Mouse (Mus musculus) embryonic facial prominence, embryonic 15.5 days (tissue): ENCODE data around the gene Cd2. TPM values are rescaled to one million over a fixed set of nuclear protein-coding genes. Genes with fewer than 3 reads are reported as not detected.

Experiments used
- ATAC-seq: fragments of 200-750 bp; cut with Nextera tagmentation; 2 replicates; pipeline ENCODE4 v1.8.0; 2017; ENCODE audit warnings: low read depth, moderate TSS enrichment; ENCODE audit not compliant: insufficient number of reproducible peaks, low FRiP score, low TSS enrichment
- H3K27ac ChIP-seq: fragments of 300-500 bp; sonication (generic); replicated peaks from 2 replicates; pipeline ENCODE4 v1.5.1; 2015; ENCODE audit warnings: mild to moderate bottlenecking, inconsistent platforms
- H3K27me3 ChIP-seq: fragments of 300-500 bp; sonication (generic); 2 replicates; pipeline ENCODE4 v1.6.1; 2015; ENCODE audit warnings: inconsistent platforms
- H3K36me3 ChIP-seq: fragments of 300-500 bp; sonication (generic); 2 replicates; pipeline ENCODE4 v1.6.1; 2015; ENCODE audit warnings: mild to moderate bottlenecking, inconsistent platforms
- H3K4me1 ChIP-seq: fragments of 300-500 bp; sonication (generic); 2 replicates; pipeline ENCODE4 v1.6.1; 2015; ENCODE audit warnings: inconsistent platforms
- H3K4me2 ChIP-seq: fragments of 300-500 bp; sonication (generic); replicated peaks from 2 replicates; pipeline ENCODE4 v1.6.1; 2015; ENCODE audit warnings: mild to moderate bottlenecking, inconsistent platforms
- H3K4me3 ChIP-seq: fragments of 300-500 bp; sonication (generic); replicated peaks from 2 replicates; pipeline ENCODE4 v1.5.1; 2015; ENCODE audit warnings: mild to moderate bottlenecking, inconsistent platforms
- H3K9ac ChIP-seq: fragments of 300-500 bp; sonication (generic); 2 replicates; pipeline ENCODE4 v1.6.1; 2015; ENCODE audit warnings: inconsistent platforms
- H3K9me3 ChIP-seq: fragments of 300-500 bp; sonication (generic); replicated peaks from 2 replicates; pipeline ENCODE4 v1.6.1; 2016; ENCODE audit warnings: inconsistent platforms
- WGBS: fragments of 180-500 bp; shearing (Covaris S2); methylation state at CpG from one replicate; pipeline ENCODE4 v1.1.7; 2015; 5-methylcytosine and 5-hydroxymethylcytosine counted together
- polyA plus RNA-seq: library from polyadenylated mRNA; unstranded; fragments of >200 nt; fragmentation: Nextera tagmentation; extraction: Ambion mirVana; gene quantifications from 2 replicates; pipeline ENCODE4 v1.2.1, GENCODE M21; 2015

Gene Cd2
- polyA plus RNA-seq, 1 experiment from 2014 or later = 0.24 TPM

- 80% methylated on average over 5 of the region's 5 CpGs for WGBS
- no peak for ATAC-seq
Observed at GRCm38 (mm10) chr3:101292611-101293010, 4.9 kb upstream of the Cd2 start.

DNA sequence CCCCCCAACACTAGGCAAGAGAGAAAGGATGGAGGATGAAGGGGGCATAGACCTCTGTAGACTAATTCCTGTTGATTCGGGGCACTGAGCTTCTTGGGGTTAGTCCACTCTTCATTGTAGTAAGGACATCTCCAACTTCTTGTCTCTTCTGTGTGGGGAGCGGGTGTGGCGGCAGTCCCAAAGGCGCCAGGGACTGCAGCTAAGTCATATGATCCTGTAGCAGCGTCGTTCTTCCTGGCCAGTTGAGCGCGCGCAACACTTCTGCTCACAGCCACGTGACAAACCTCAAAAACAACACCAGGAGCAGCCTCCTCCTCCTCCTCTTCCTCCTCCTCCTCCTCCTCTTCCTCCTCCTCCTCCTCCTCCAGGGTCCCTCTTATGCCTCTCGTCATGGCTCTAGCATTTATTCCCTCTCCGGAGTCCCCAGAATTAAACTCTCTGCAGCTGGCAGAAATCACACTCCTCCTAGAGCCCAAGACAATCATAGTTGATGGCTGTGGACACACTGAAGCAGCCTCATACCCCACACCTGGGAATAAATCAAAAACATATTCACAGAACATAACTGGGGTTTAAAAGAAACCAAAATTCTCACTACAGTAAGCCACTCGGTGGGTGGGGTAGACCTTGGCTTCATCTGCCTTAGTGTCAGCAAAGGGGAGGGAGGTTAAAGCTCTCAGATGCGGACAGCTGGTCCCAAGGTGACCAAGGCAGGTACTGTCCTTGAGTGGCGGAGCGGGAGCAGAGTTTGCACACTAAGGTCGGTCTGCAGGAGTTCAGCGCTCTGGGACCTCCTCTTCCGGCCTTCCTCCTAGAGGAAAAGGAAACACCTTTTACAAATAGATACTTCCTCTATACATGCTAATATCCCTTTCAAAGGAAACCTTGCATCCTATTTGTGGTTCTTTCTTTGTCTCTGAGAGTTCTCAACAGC, 3.1 kb upstream of the Cd2 start:
- no peaks in the 10 kb centered on the region for H3K27me3 ChIP-seq
- H3K27ac ChIP-seq = no peak overlapping the region
- no peak overlapping the region for H3K4me3 ChIP-seq
- 71% methylated on average over 19 of the region's 19 CpGs for WGBS
- no peak for ATAC-seq
- H3K9ac ChIP-seq = no peak overlapping the region
- peaks cover 6% of the 10 kb centered on the region; the same call in 1 of the 2 replicates for H3K4me1 ChIP-seq
- no peaks in the 10 kb centered on the region for H3K36me3 ChIP-seq
- H3K9me3 ChIP-seq = no peaks in the 10 kb centered on the region
- H3K4me2 ChIP-seq = no peak overlapping the region

More at GRCm38 (mm10) chr3:101292611-101293010, 4.9 kb upstream of the Cd2 start:
- no peak overlapping the region for H3K9ac ChIP-seq
- H3K27me3 ChIP-seq = no peaks in the 10 kb centered on the region; the same call in 1 of the 2 replicates
- H3K4me2 ChIP-seq = no peak overlapping the region
- no peak overlapping the region for H3K4me3 ChIP-seq
- H3K9me3 ChIP-seq = no peaks in the 10 kb centered on the region
- no peaks in the 10 kb centered on the region for H3K36me3 ChIP-seq
- peaks cover 6% of the 10 kb centered on the region; the same call in 1 of the 2 replicates for H3K4me1 ChIP-seq
- H3K27ac ChIP-seq = no peak overlapping the region

DNA sequence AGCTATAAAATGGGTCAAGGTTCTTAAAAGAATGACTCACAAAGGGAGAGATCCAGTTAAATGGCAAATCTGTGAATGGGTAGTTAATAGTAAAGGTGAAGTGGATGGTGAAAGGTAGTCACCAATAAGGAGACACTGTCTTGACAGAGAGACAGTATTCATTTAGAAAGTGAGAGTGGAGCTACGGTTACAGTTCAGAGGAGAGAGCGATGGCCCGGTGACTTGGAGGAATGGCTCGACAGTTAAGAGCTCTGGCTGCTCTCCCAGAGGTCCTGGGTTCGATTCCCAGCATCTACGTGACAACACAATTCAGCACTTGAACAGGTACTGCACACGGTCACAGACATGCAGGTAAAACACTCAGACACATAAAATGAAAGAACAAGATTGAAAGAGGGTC, 2.3 kb upstream of the Cd2 start:
- Histone ChIP-seq H3K27ac (no peak overlapping the region), H3K4me2 (no peak overlapping the region), H3K27me3 (no peaks in the 10 kb centered on the region), H3K36me3 (no peaks in the 10 kb centered on the region), H3K4me3 (no peak overlapping the region), H3K9ac (no peak overlapping the region), H3K4me1 (peaks cover 2% of the 10 kb centered on the region; the same call in 1 of the 2 replicates), H3K9me3 (no peaks in the 10 kb centered on the region)
- no peak for ATAC-seq
- WGBS = 90% methylated on average over 7 of the region's 7 CpGs

DNA sequence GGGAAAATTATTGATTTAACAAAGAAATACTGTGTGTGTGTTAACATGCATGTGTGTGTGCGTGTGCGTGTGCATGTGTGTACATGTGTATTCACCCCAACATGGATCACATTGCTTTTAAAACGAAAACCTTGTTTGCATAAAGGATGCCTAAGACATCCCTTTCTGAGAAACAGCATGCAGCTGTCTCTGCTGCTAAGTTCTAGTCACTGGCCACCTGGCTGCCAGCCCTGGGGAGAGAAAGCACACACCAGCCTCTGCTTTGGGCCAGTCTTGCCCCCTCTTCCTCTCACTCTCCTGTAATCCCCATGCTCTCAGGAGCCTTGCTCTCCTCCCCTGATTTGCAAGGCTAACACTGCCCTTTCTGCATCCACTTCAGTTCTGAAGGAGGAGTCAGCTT, 1.7 kb upstream of the Cd2 start:
- Histone ChIP-seq H3K27me3 (no peaks in the 10 kb centered on the region), H3K4me3 (no peak overlapping the region), H3K36me3 (no peaks in the 10 kb centered on the region), H3K27ac (no peak overlapping the region), H3K9ac (no peak overlapping the region), H3K4me1 (no peaks in the 10 kb centered on the region), H3K9me3 (no peaks in the 10 kb centered on the region), H3K4me2 (no peak overlapping the region)
- ATAC-seq = no peak
- WGBS = 81% methylated on average over 3 of the region's 3 CpGs

DNA sequence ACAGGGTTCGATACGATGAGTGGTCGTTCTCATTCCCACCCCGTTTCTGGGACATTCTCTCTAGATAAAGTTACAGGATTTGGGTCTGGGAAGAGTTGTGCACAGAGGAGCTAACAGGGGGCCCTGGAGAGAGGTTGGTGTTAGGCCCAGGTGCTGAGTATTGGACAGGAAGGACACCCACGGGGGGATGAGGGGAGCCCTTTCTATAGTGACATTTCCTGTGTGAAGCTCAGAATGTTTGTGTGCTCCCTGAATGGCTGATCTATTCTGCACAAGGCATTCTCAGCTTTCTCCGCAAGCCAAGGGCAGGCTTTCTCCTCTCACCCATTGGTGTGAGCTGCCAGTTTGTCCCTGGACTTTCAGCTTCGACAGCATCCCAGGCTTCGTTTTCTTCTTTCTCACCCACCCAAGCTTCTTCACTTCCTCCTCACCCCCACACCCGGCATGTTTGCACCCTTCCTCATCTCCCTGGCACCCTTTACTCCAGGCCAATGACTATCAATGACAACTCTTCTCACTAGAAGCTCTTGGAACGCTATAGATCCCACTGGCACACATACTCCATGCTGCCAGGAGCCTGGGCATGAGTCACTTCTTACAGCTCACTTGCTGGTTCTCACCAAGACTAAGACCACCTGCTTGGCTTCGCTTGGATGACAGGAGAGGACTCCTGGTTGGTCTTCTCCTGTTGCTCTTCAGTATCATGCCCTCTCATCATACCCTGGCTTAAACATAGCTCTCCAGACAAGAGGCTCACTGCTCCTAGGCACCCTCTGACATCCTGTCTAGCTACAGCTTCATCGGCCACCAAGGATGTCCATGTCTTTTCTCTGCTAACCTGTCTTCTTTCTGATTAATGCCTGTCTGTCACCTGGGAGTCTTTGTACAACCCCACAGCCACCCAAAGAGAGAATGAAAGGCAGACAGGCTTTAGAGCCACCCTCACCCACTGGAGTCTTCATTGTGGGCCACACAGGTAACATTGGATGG, 1.1 kb downstream of the Cd2 start:
- Histone ChIP-seq H3K4me1 (0 out of 2 replicates have a peak, but pooled peaks cover 4% of the 10 kb centered on the region), H3K9me3 (no peaks in the 10 kb centered on the region), H3K4me2 (no peak overlapping the region), H3K9ac (no peak overlapping the region), H3K4me3 (no peak overlapping the region), H3K27me3 (no peaks in the 10 kb centered on the region), H3K27ac (no peak overlapping the region), H3K36me3 (no peaks in the 10 kb centered on the region)
- WGBS = 83% methylated on average over 12 of the region's 12 CpGs
- ATAC-seq = no peak

DNA sequence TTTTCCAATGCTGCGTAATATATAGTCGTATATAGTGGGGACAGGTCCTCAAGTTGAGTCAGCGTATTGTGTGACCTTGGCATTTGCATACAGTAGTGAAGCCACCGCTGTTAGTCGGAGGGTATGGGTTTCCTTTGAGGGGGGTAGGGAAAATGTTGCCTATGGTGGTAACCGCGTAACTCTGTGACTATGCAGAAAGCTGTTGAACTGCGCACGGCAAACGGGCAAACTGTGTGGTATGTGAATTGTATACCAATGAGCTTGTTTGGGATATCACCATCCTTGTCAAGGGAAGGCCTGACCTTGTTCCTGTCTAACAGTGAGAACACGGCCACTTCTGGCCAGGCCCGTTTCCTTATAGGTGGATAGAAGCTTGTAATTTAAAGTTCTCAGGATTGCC, 1.9 kb downstream of the Cd2 start:
- no peak overlapping the region for H3K27ac ChIP-seq
- H3K27me3 ChIP-seq = no peaks in the 10 kb centered on the region
- no peak overlapping the region for H3K4me2 ChIP-seq
- ATAC-seq = no peak
- 92% methylated on average over 12 of the region's 12 CpGs for WGBS
- H3K36me3 ChIP-seq = no peaks in the 10 kb centered on the region
- H3K9me3 ChIP-seq = no peaks in the 10 kb centered on the region
- peaks cover 6% of the 10 kb centered on the region for H3K4me1 ChIP-seq
- no peak overlapping the region for H3K9ac ChIP-seq
- H3K4me3 ChIP-seq = no peak overlapping the region

DNA sequence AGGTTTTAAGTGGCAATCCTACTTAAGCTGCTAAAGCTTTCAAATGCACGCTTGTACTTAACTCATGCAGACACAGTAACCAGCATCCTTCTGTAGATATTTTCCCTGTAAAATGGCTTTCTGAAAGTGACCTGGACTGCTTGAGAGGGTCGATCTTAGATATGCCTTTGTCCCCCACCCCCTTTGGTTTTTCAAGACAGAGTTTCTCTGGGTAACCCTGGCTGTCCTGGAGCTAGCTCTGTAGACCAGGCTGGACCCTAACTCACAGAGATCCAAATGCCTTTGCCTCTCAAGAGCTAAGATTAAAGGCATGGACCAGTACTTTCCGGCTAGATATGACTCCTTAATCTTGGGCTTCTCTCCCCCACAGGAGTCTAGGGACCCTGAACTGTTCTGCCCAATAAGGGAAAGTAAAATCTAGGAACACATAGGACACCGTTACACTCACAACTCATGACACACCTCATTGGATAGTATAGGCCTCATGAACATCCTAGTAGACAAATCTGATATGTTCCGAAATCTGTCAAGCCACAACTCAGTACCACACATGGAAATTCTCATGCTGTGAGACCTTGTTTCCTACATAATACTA, 2.6 kb downstream of the Cd2 start:
- no peaks in the 10 kb centered on the region for H3K36me3 ChIP-seq
- no peak for ATAC-seq
- no peaks in the 10 kb centered on the region for H3K27me3 ChIP-seq
- no peak overlapping the region for H3K27ac ChIP-seq
- H3K9me3 ChIP-seq = no peaks in the 10 kb centered on the region
- H3K4me2 ChIP-seq = no peak overlapping the region
- H3K4me3 ChIP-seq = no peak overlapping the region
- WGBS = 90% methylated on average over 5 of the region's 5 CpGs
- H3K4me1 ChIP-seq = peaks cover 14% of the 10 kb centered on the region
- no peak overlapping the region for H3K9ac ChIP-seq

GRCm38 (mm10) chr3:101283869-101284706, 3.7 kb downstream of the Cd2 start:
- ATAC-seq = no peak
- H3K4me3 ChIP-seq = no peak overlapping the region
- 89% methylated on average over 13 of the region's 13 CpGs for WGBS
- no peak overlapping the region for H3K4me2 ChIP-seq
- no peak overlapping the region for H3K9ac ChIP-seq
- H3K36me3 ChIP-seq = no peaks in the 10 kb centered on the region
- peaks cover 14% of the 10 kb centered on the region for H3K4me1 ChIP-seq
- H3K27me3 ChIP-seq = no peaks in the 10 kb centered on the region
- H3K9me3 ChIP-seq = no peaks in the 10 kb centered on the region
- no peak overlapping the region for H3K27ac ChIP-seq

- ATAC-seq = no peak
- Histone ChIP-seq H3K27ac (no peak overlapping the region), H3K4me3 (no peak overlapping the region), H3K9ac (no peak overlapping the region), H3K9me3 (no peaks in the 10 kb centered on the region), H3K27me3 (no peaks in the 10 kb centered on the region), H3K36me3 (no peaks in the 10 kb centered on the region), H3K4me1 (peaks cover 14% of the 10 kb centered on the region), H3K4me2 (no peak overlapping the region)
- 78% methylated on average over 4 of the region's 4 CpGs for WGBS
Observed at GRCm38 (mm10) chr3:101283441-101283840, 4.3 kb downstream of the Cd2 start.

DNA sequence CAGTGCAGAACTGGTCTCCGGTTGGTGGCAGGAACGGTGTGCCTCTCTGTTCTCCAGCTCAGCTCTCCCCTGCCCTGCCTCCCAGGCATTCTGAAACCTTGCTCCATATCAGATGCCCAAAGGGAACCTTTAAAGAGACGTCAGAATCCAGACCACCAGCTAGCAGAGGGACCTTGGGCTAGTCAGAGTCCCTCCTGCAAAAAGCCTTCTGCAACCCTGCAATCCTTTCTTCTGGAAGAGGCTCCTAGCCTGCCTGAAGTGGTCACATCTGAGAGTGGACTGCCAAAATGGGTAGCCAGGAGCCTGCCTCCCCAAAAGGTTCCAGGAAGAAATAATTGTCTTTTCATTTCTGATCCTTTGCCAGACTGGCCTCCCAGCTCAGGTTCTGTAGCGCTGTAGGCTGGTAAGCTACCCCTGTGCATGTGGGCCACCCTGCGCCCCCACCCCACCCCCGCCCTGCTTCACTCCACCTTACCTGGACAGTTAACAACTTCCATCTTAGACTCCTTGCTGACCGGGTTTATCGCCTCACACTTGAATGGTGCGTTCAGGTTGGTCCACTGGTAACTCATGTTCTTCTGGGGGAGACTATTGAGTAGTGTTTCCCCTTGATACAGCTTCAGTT, 5.1 kb downstream of the Cd2 start:
- H3K36me3 ChIP-seq = no peaks in the 10 kb centered on the region
- no peaks in the 10 kb centered on the region for H3K9me3 ChIP-seq
- 75% methylated on average over 9 of the region's 9 CpGs for WGBS
- ATAC-seq = no peak
- no peak overlapping the region for H3K27ac ChIP-seq
- no peak overlapping the region for H3K9ac ChIP-seq
- no peaks in the 10 kb centered on the region for H3K27me3 ChIP-seq
- H3K4me2 ChIP-seq = no peak overlapping the region
- peaks cover 14% of the 10 kb centered on the region for H3K4me1 ChIP-seq
- H3K4me3 ChIP-seq = no peak overlapping the region
